39 mouse cellular contexts compared by ENCODE assay signal in the genomic region with DNA sequence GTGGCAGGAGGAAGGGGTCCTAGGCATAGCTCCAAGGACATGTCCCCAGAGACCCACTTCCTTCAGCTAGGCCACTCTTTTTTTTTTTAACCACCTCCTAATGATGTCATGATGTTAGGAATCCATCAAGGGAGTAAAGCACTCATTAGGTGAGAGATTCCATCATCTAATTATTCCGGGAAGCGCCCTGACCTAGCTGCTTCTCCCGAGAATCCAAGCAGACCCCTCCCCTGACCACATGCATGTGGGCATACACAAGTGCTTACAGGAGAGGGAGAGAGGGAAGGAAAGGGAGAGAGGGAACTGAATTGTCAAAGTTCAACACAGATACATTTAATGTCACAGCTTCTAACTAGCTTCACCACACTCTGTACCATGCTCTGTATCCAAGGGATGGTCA. TPM values are rescaled to one million over a fixed set of nuclear protein-coding genes. Genes with fewer than 3 reads are reported as not detected.
DNase-seq lines count a peak whose midpoint lies in the region; ATAC-seq and TF ChIP-seq lines count a peak whose summit lies in the region.
"Had no signal": no experiment of that assay in that cellular context is flagged by ENCODE, and none has a peak within 500 bp of the region (broad histone marks: within the 10 kb centered on the region; RNA-seq: fewer than 3 reads in every experiment).

No protein-coding gene starts in this region.

- WGBS in forebrain, embryonic 13.5 days, result 41% methylated on average over 3 of the region's 3 CpGs
- WGBS in forebrain, embryonic 14.5 days, result 50% methylated on average over 3 of the region's 3 CpGs
- 48% methylated on average over 3 of the region's 3 CpGs for WGBS in lung, embryonic 15.5 days
- WGBS in lung, adult 2 months, result 66% methylated on average over 3 of the region's 3 CpGs
- 36% methylated on average over 3 of the region's 3 CpGs for WGBS in neural tube, embryonic 13.5 days

- DNase-seq in forebrain, embryonic 14.5 days (ENCODE audit: low spot score), result no peak
- DNase-seq in lung, adult 2 months, result no peak
- DNase-seq in neural tube, embryonic 10.5 days (ENCODE audit: extremely low spot score, low spot score), result no peak
- DNase-seq: adrenal gland, postnatal 14 days; cerebellum, adult 11 months; cerebellum, adult 9-10 months; cerebellum, postnatal 36 days; kidney, adult 11 months; kidney, postnatal 36 days; liver, postnatal 0 days; right cerebral cortex, postnatal 4 days; thymus, adult 18-20 months; thymus, postnatal 25 days had no signal

- no peak overlapping the region for H3K4me3 ChIP-seq in forebrain, embryonic 13.5 days
- H3K4me3 ChIP-seq in forebrain, embryonic 14.5 days (ENCODE audit: low read depth, low read length), result no peak overlapping the region
- no peak overlapping the region for H3K4me3 ChIP-seq in lung, embryonic 15.5 days
- no peak overlapping the region for H3K4me3 ChIP-seq in lung, adult 2 months (replicated peaks; ENCODE audit: extremely low read depth, low read depth, low read length)
- H3K4me3 ChIP-seq in neural tube, embryonic 13.5 days, result no peak overlapping the region
- H3K4me3 ChIP-seq: embryonic facial prominence, embryonic 12.5 days; heart, embryonic 15.5 days; hindbrain, embryonic 15.5 days; kidney, embryonic 15.5 days; layer of hippocampus, adult 2 months; left cerebral cortex, adult 2 months; liver, embryonic 12.5 days; midbrain, embryonic 15.5 days; myocyte had no signal

- H3K9me3 ChIP-seq in forebrain, embryonic 13.5 days (replicated peaks), result no peaks in the 10 kb centered on the region
- H3K9me3 ChIP-seq in forebrain, embryonic 14.5 days (replicated peaks; ENCODE audit: control insufficient read depth, low read length), result no peaks in the 10 kb centered on the region
- no peaks in the 10 kb centered on the region for H3K9me3 ChIP-seq in lung, embryonic 15.5 days
- H3K9me3 ChIP-seq in neural tube, embryonic 13.5 days, result no peaks in the 10 kb centered on the region
- H3K9me3 ChIP-seq: embryonic facial prominence, embryonic 12.5 days; heart, embryonic 15.5 days; hindbrain, embryonic 15.5 days; kidney, embryonic 15.5 days; liver, embryonic 12.5 days; midbrain, embryonic 15.5 days had no signal

- peaks cover 35% of the 10 kb centered on the region for H3K4me1 ChIP-seq in forebrain, embryonic 13.5 days
- peaks cover 25% of the 10 kb centered on the region for H3K4me1 ChIP-seq in forebrain, embryonic 14.5 days (ENCODE audit: control insufficient read depth, insufficient read depth, low read length)
- peaks cover 33% of the 10 kb centered on the region for H3K4me1 ChIP-seq in lung, embryonic 15.5 days
- H3K4me1 ChIP-seq in lung, adult 2 months (ENCODE audit: control insufficient read depth, insufficient read depth, low read length), result no peaks in the 10 kb centered on the region
- peaks cover 67% of the 10 kb centered on the region for H3K4me1 ChIP-seq in neural tube, embryonic 13.5 days (replicated peaks)
- H3K4me1 ChIP-seq: liver, embryonic 12.5 days had no signal

- TF ChIP-seq CTCF in lung, adult 2 months (IDR thresholded peaks at IDR 0.05; ENCODE audit: insufficient read depth, low read length), result no peak

- no peak for TF ChIP-seq POLR2A in lung, adult 2 months (IDR thresholded peaks at IDR 0.05; ENCODE audit: borderline replicate concordance, extremely low read depth, low read depth, low read length)

- no peak overlapping the region for H3K4me2 ChIP-seq in forebrain, embryonic 13.5 days
- no peak overlapping the region for H3K4me2 ChIP-seq in forebrain, embryonic 14.5 days (ENCODE audit: low read length)
- no peak overlapping the region for H3K4me2 ChIP-seq in lung, embryonic 15.5 days
- H3K4me2 ChIP-seq in neural tube, embryonic 13.5 days, result no peak overlapping the region
- H3K4me2 ChIP-seq: embryonic facial prominence, embryonic 12.5 days; heart, embryonic 15.5 days; hindbrain, embryonic 15.5 days; kidney, embryonic 15.5 days; liver, embryonic 12.5 days; midbrain, embryonic 15.5 days had no signal

- peak overlapping the region; percentile 27; the same call in 1 of the 2 replicates for H3K27ac ChIP-seq in forebrain, embryonic 13.5 days
- no peak overlapping the region for H3K27ac ChIP-seq in forebrain, embryonic 14.5 days (ENCODE audit: low read depth, low read length)
- H3K27ac ChIP-seq in lung, embryonic 15.5 days, result 0 out of 2 replicates have a peak overlapping the region, but pooled peaks have one; percentile 10
- peak overlapping the region; percentile 42; the same call in 1 of the 2 replicates for H3K27ac ChIP-seq in neural tube, embryonic 13.5 days (replicated peaks)
- H3K27ac ChIP-seq: heart, embryonic 15.5 days; hindbrain, embryonic 15.5 days; layer of hippocampus, adult 2 months; left cerebral cortex, adult 2 months; liver, embryonic 12.5 days; stomach, postnatal 0 days had no signal

- ATAC-seq in forebrain, embryonic 13.5 days, result no peak
- ATAC-seq in forebrain, embryonic 14.5 days, result no peak
- ATAC-seq in lung, embryonic 15.5 days (ENCODE audit: borderline replicate concordance, extremely low read depth, low FRiP score, low TSS enrichment), result no peak
- ATAC-seq in neural tube, embryonic 13.5 days (ENCODE audit: low read depth), result no peak
- no peak for ATAC-seq in monocyte, adult 5-6 weeks (replicated peaks; ENCODE audit: insufficient number of reproducible peaks, low FRiP score, low TSS enrichment, poor library complexity, severe bottlenecking)
- ATAC-seq: CD4-positive, CD25-positive, alpha-beta regulatory T cell, adult 4 months; inflammation-experienced regulatory T-cells, adult 6 months; liver, embryonic 12.5 days; liver, postnatal 0 days; midbrain, embryonic 15.5 days had no signal

- no peak overlapping the region for H3K9ac ChIP-seq in forebrain, embryonic 13.5 days
- H3K9ac ChIP-seq in forebrain, embryonic 14.5 days (ENCODE audit: low read length), result no peak overlapping the region
- H3K9ac ChIP-seq in lung, embryonic 15.5 days, result no peak overlapping the region
- H3K9ac ChIP-seq in neural tube, embryonic 13.5 days, result no peak overlapping the region
- H3K9ac ChIP-seq: embryonic facial prominence, embryonic 12.5 days; heart, embryonic 15.5 days; hindbrain, embryonic 15.5 days; kidney, embryonic 15.5 days; liver, embryonic 12.5 days; liver, postnatal 0 days; midbrain, embryonic 15.5 days had no signal

- no peaks in the 10 kb centered on the region for H3K36me3 ChIP-seq in forebrain, embryonic 13.5 days (ENCODE audit: poor library complexity, severe bottlenecking)
- H3K36me3 ChIP-seq in forebrain, embryonic 14.5 days (ENCODE audit: control insufficient read depth, insufficient read depth, low read length), result no peaks in the 10 kb centered on the region
- H3K36me3 ChIP-seq in lung, embryonic 15.5 days, result no peaks in the 10 kb centered on the region
- H3K36me3 ChIP-seq in neural tube, embryonic 13.5 days, result no peaks in the 10 kb centered on the region
- H3K36me3 ChIP-seq: embryonic facial prominence, embryonic 12.5 days; heart, embryonic 15.5 days; hindbrain, embryonic 15.5 days; kidney, embryonic 15.5 days; liver, embryonic 12.5 days; midbrain, embryonic 15.5 days had no signal

- no peaks in the 10 kb centered on the region for H3K27me3 ChIP-seq in forebrain, embryonic 13.5 days
- no peaks in the 10 kb centered on the region for H3K27me3 ChIP-seq in forebrain, embryonic 14.5 days (replicated peaks; ENCODE audit: control insufficient read depth, insufficient read depth, low read length)
- H3K27me3 ChIP-seq in lung, embryonic 15.5 days, result no peaks in the 10 kb centered on the region
- H3K27me3 ChIP-seq in neural tube, embryonic 13.5 days, result no peaks in the 10 kb centered on the region
- H3K27me3 ChIP-seq: embryonic facial prominence, embryonic 12.5 days; heart, embryonic 15.5 days; hindbrain, embryonic 15.5 days; kidney, embryonic 15.5 days; liver, embryonic 12.5 days; midbrain, embryonic 15.5 days had no signal

RNA-seq across cellular contexts. Expression of a gene that starts 16.1 kb away (rescaled TPM):
- not detected in 2 replicates for polyA plus RNA-seq in forebrain, embryonic 13.5 days (2015; fragmentation: Nextera tagmentation; extraction: Ambion mirVana)
- not detected in 2 replicates for polyA plus RNA-seq in forebrain, embryonic 14.5 days (2014; fragmentation: Nextera tagmentation; extraction: Ambion mirVana)
- polyA plus RNA-seq in lung, embryonic 15.5 days (2015; fragmentation: Nextera tagmentation; extraction: Ambion mirVana), result not detected in 2 replicates
- polyA plus RNA-seq in lung, adult 2 months (2012; rRNA removed), result not detected in 2 replicates
- not detected in 2 replicates for polyA plus RNA-seq in neural tube, embryonic 13.5 days (2015; fragmentation: Nextera tagmentation; extraction: Ambion mirVana)
- not detected in 3 replicates for total RNA-seq in monocyte, adult 5-6 weeks (2017)
- total RNA-seq: adrenal gland, postnatal 14 days; gastrocnemius, adult 8-10 months; gastrocnemius, postnatal 4 days; heart, adult 8-10 months; heart, postnatal 25 days; layer of hippocampus, adult 2 months; layer of hippocampus, postnatal 14 days; left cerebral cortex, adult 2 months; left cerebral cortex, postnatal 36 days; megakaryocyte progenitor cell, adult 5-6 weeks; neutrophil, adult 5-6 weeks had no signal
- polyA plus RNA-seq: CD4-positive, CD25-positive, alpha-beta regulatory T cell, adult 4 months; embryonic facial prominence, embryonic 12.5 days; heart, embryonic 15.5 days; hindbrain, embryonic 15.5 days; inflammation-experienced regulatory T-cells, adult 6 months; kidney, embryonic 15.5 days; limb, embryonic 14.5 days; liver, embryonic 12.5 days; liver, postnatal 0 days; midbrain, embryonic 15.5 days; myocyte; spleen, adult 2 months; stomach, postnatal 0 days had no signal
